ENCODE assay signal across 21 mouse cellular contexts in genomic region chr16:38555988-38556387, GRCm38 (mm10). TPM values are rescaled to one million over a fixed set of nuclear protein-coding genes. Genes with fewer than 3 reads are reported as not detected.
DNase-seq lines count a peak whose midpoint lies in the region; ATAC-seq and TF ChIP-seq lines count a peak whose summit lies in the region.
"Had no signal": no experiment of that assay in that cellular context is flagged by ENCODE, and none has a peak within 500 bp of the region (broad histone marks: within the 10 kb centered on the region; RNA-seq: fewer than 3 reads in every experiment).

No protein-coding gene starts in this region.

- peak overlapping the region; percentile 14; the same call in 1 of the 2 replicates for H3K9ac ChIP-seq in ES-E14 (ENCODE audit: insufficient read depth, low read depth, low read length, poor library complexity, severe bottlenecking)
- H3K9ac ChIP-seq in midbrain, embryonic 14.5 days (replicated peaks; ENCODE audit: low read length), result no peak overlapping the region
- H3K9ac ChIP-seq: forebrain, embryonic 13.5 days; hindbrain, embryonic 13.5 days had no signal

- 78% methylated on average over 3 of the region's 3 CpGs for WGBS in midbrain, embryonic 14.5 days

- no peaks in the 10 kb centered on the region for H3K27me3 ChIP-seq in E14TG2a.4 (ENCODE audit: insufficient read depth, low read length)
- H3K27me3 ChIP-seq in midbrain, embryonic 14.5 days (ENCODE audit: control insufficient read depth, insufficient read depth, low read length), result peaks cover 5% of the 10 kb centered on the region; the same call in 1 of the 2 replicates

- H3K4me1 ChIP-seq in E14TG2a.4 (replicated peaks; ENCODE audit: low read depth, low read length), result peaks cover 40% of the 10 kb centered on the region
- peaks cover 0 to 6% of the 10 kb centered on the region in 2 experiments; a peak in 2 of 4 replicates for H3K4me1 ChIP-seq in ES-E14 (ENCODE audit: control insufficient read depth in 2 of 2, insufficient read depth in 2 of 2, low read length in 2 of 2, poor library complexity in 1 of 2)
- no peaks in the 10 kb centered on the region for H3K4me1 ChIP-seq in midbrain, embryonic 14.5 days (ENCODE audit: control insufficient read depth, insufficient read depth, low read length)
- H3K4me1 ChIP-seq: forebrain, embryonic 10.5 days; forebrain, embryonic 13.5 days; hindbrain, embryonic 10.5 days; hindbrain, embryonic 13.5 days had no signal

- H3K36me3 ChIP-seq in E14TG2a.4 (ENCODE audit: insufficient read depth, low read length), result no peaks in the 10 kb centered on the region
- H3K36me3 ChIP-seq in ES-E14 (ENCODE audit: control insufficient read depth, insufficient read depth, low read length, poor library complexity, severe bottlenecking), result no peaks in the 10 kb centered on the region
- no peaks in the 10 kb centered on the region for H3K36me3 ChIP-seq in midbrain, embryonic 14.5 days (ENCODE audit: control insufficient read depth, insufficient read depth, low read length)
- H3K36me3 ChIP-seq: forebrain, embryonic 10.5 days; hindbrain, embryonic 10.5 days; hindbrain, embryonic 13.5 days had no signal

- TF ChIP-seq CTCF in E14TG2a.4 (conservative IDR thresholded peaks at IDR 0.05; ENCODE audit: low read length), result no peak

- no peak overlapping the region for H3K4me2 ChIP-seq in midbrain, embryonic 14.5 days (ENCODE audit: low read length)
- H3K4me2 ChIP-seq: forebrain, embryonic 13.5 days; heart, embryonic 11.5 days; hindbrain, embryonic 13.5 days had no signal

- no peak overlapping the region for H3K27ac ChIP-seq in ES-E14 (ENCODE audit: insufficient read depth, low read depth, low read length, poor library complexity, severe bottlenecking)
- no peak overlapping the region for H3K27ac ChIP-seq in midbrain, embryonic 14.5 days (replicated peaks; ENCODE audit: low read depth, low read length)
- H3K27ac ChIP-seq: forebrain, embryonic 10.5 days; forebrain, embryonic 13.5 days; hindbrain, embryonic 10.5 days; hindbrain, embryonic 13.5 days had no signal

- in situ Hi-C loops in ES-E14 (cut with MboI; ENCODE audit: low sequenced_read_pairs in 2 of 2, unreplicated experiment in 2 of 2), result no loop called here

- peak overlapping the region; percentile 26; the same call in 1 of the 2 replicates for H3K4me3 ChIP-seq in E14TG2a.4 (replicated peaks; ENCODE audit: low read length)
- peak overlapping the region in 1 of 2 experiments; percentile 35; a peak in 2 of 4 replicates for H3K4me3 ChIP-seq in ES-E14 (ENCODE audit: insufficient read depth in 1 of 2, low read depth in 1 of 2, low read length in 2 of 2, poor library complexity in 1 of 2, severe bottlenecking in 1 of 2)
- H3K4me3 ChIP-seq in midbrain, embryonic 14.5 days (replicated peaks; ENCODE audit: low read depth, low read length), result no peak overlapping the region
- H3K4me3 ChIP-seq: forebrain, embryonic 10.5 days; forebrain, embryonic 13.5 days; hindbrain, embryonic 10.5 days; hindbrain, embryonic 13.5 days had no signal

- no peak for ATAC-seq in midbrain, embryonic 14.5 days (ENCODE audit: low FRiP score, low TSS enrichment)
- ATAC-seq: activated CD4-positive, CD25-positive, alpha-beta regulatory T cell, adult 4 months; CD4-positive, CD25-positive, alpha-beta regulatory T cell, adult 4 months; forebrain, embryonic 13.5 days; forebrain, embryonic 16.5 days; hindbrain, embryonic 16.5 days had no signal

- H3K9me3 ChIP-seq in E14TG2a.4 (ENCODE audit: low read length), result no peaks in the 10 kb centered on the region
- no peaks in the 10 kb centered on the region for H3K9me3 ChIP-seq in ES-E14 (ENCODE audit: control insufficient read depth, insufficient read depth, low read depth, low read length)
- no peaks in the 10 kb centered on the region for H3K9me3 ChIP-seq in midbrain, embryonic 14.5 days (ENCODE audit: control insufficient read depth, low read length)
- H3K9me3 ChIP-seq: forebrain, embryonic 10.5 days; forebrain, embryonic 13.5 days; hindbrain, embryonic 10.5 days; hindbrain, embryonic 13.5 days had no signal

- peak; percentile 33 for DNase-seq in layer of hippocampus, adult 9-11 months
- no peak for DNase-seq in layer of hippocampus, postnatal 14 days (ENCODE audit: low spot score in 2 of 2)
- DNase-seq in ES-E14 (ENCODE audit: low read depth, low spot score), result no peak
- DNase-seq in midbrain, embryonic 14.5 days, result no peak
- no peak for DNase-seq in testis, postnatal 10 days (ENCODE audit: low spot score)
- DNase-seq: adrenal gland, adult 8-10 months; adrenal gland, postnatal 25 days; cerebellum, adult 18-20 months; cerebellum, adult 9-10 months; cerebellum, postnatal 14 days; gastrocnemius, postnatal 14 days had no signal

TF ChIP-seq in ES-E14, 5 proteins besides CTCF, POLR2A, EP300 and RAD21:
- TF ChIP-seq ZNF384 (IDR thresholded peaks at IDR 0.05; ENCODE audit: low read depth, low read length), result no peak
- no peak for TF ChIP-seq ZC3H11A (IDR thresholded peaks at IDR 0.05; ENCODE audit: borderline replicate concordance, low read depth, low read length)
- TF ChIP-seq MAFK (IDR thresholded peaks at IDR 0.05; ENCODE audit: insufficient read depth, low read depth, low read length), result no peak
- TF ChIP-seq CHD2 (IDR thresholded peaks at IDR 0.05; ENCODE audit: low read depth, low read length), result no peak
- no peak for TF ChIP-seq HCFC1 (IDR thresholded peaks at IDR 0.05; ENCODE audit: borderline replicate concordance, insufficient read depth, low read length)

RNA-seq across cellular contexts. Expression of gene Tmem39a, which starts 2.5 kb away (rescaled TPM):
- total RNA-seq in layer of hippocampus, postnatal 14 days (2021), result 10 to 100 TPM; 24.0 to 25.5 TPM
- total RNA-seq in ES-E14 (2012; rRNA removed), result 124 and 141 TPM in 2 replicates
- 35.6 and 38.6 TPM in 2 replicates for polyA plus RNA-seq in midbrain, embryonic 14.5 days (2014; fragmentation: Nextera tagmentation; extraction: Ambion mirVana)

RNA-seq across cellular contexts. Expression of gene Poglut1, which starts 5.9 kb away (rescaled TPM):
- total RNA-seq in layer of hippocampus, postnatal 14 days (2021), result 10 to 100 TPM; 42.2 to 44.3 TPM
- total RNA-seq in ES-E14 (2012; rRNA removed), result 76.6 and 89.7 TPM in 2 replicates
- 49.0 and 62.8 TPM in 2 replicates for polyA plus RNA-seq in midbrain, embryonic 14.5 days (2014; fragmentation: Nextera tagmentation; extraction: Ambion mirVana)

RNA-seq across cellular contexts. Expression of gene Timmdc1, which starts 33.5 kb away (rescaled TPM):
- 10 to 100 TPM; 29.6 to 34.4 TPM for total RNA-seq in layer of hippocampus, postnatal 14 days (2021)
- 26.9 and 36.9 TPM in 2 replicates for total RNA-seq in ES-E14 (2012; rRNA removed)
- polyA plus RNA-seq in midbrain, embryonic 14.5 days (2014; fragmentation: Nextera tagmentation; extraction: Ambion mirVana), result 28.5 and 28.9 TPM in 2 replicates
